Mouse (Mus musculus) G1E (cell line): ENCODE results near the gene Map4k5. TPM values are rescaled to one million over a fixed set of nuclear protein-coding genes. Genes with fewer than 3 reads are reported as not detected.
A peak's percentile ranks its signal among the peaks of the same experiment; 100 is the strongest.

ENCODE experiments used
- ATAC-seq: 2 replicates; pipeline ENCODE4 v1.8.0; 2016; ENCODE audit warnings: mild to moderate bottlenecking; ENCODE audit not compliant: insufficient number of reproducible peaks, poor library complexity, low FRiP score, severe bottlenecking; ENCODE audit errors: extremely low read depth
- DNase-seq: peaks from one replicate; pipeline ENCODE4 v3.0.0; 2012; ENCODE audit warnings: low spot score
- H3K27me3 ChIP-seq: 2 replicates; pipeline ENCODE4 v1.6.1; 2012; ENCODE audit warnings: mild to moderate bottlenecking, low read length, inconsistent platforms; ENCODE audit not compliant: insufficient read depth
- H3K36me3 ChIP-seq: replicated peaks from 2 replicates; pipeline ENCODE3; 2012; ENCODE audit warnings: mild to moderate bottlenecking, inconsistent platforms
- H3K4me1 ChIP-seq: 2 replicates; pipeline ENCODE4 v1.6.1; 2012; ENCODE audit warnings: low read depth, low read length, inconsistent platforms, mixed read lengths; ENCODE audit not compliant: insufficient read depth
- H3K4me3 ChIP-seq: 2 replicates; pipeline ENCODE4 v1.5.1; 2012; ENCODE audit warnings: low read depth, mild to moderate bottlenecking, inconsistent platforms, low read length, moderate library complexity, mixed read lengths
- H3K9me3 ChIP-seq: replicated peaks from 2 replicates; pipeline ENCODE4 v1.6.1; 2012; ENCODE audit warnings: inconsistent platforms
- CTCF ChIP-seq: IDR thresholded peaks from 2 replicates; pipeline ENCODE4 v1.5.1; 2012; ENCODE audit warnings: low read depth, low read length, inconsistent platforms, mixed read lengths
- GATA1 ChIP-seq: IDR thresholded peaks from 2 replicates; pipeline ENCODE4 v1.6.1; 2012; ENCODE audit warnings: borderline replicate concordance, low read length, inconsistent platforms, mixed read lengths
- GATA2 ChIP-seq: IDR thresholded peaks from 2 replicates; pipeline ENCODE4 v1.6.1; 2012; ENCODE audit warnings: low read depth, low read length, inconsistent platforms, borderline replicate concordance
- POLR2AphosphoS5 ChIP-seq: IDR thresholded peaks from 2 replicates; pipeline ENCODE4 v1.6.1; 2012; ENCODE audit warnings: low read depth, low read length, inconsistent platforms; ENCODE audit not compliant: insufficient replicate concordance
- TAL1 ChIP-seq: conservative IDR thresholded peaks from 2 replicates; pipeline ENCODE4 v1.6.1; 2012; ENCODE audit warnings: low read depth, low read length, inconsistent platforms, mixed read lengths
- polyA plus RNA-seq: library from polyadenylated mRNA; stranded (reverse); fragments of >175 nt; gene quantifications from 2 replicates; pipeline ENCODE4 v1.2.3, GENCODE M21; 2012
- total RNA-seq, 2 experiments: library from RNA; stranded (forward) in 1 of 2; stranded (reverse) in 1 of 2; fragments of 200-1000 nt in 1 of 2; fragments of >200 nt in 1 of 2; fragmentation: Nextera tagmentation in 1 of 2; gene quantifications; 2 replicates each; pipeline ENCODE4 v1.2.3; 2014 to 2017

Gene Map4k5
- total and polyA plus RNA-seq, 3 experiments, result 5.5 to 36.4 (median 33.9) TPM

DNA sequence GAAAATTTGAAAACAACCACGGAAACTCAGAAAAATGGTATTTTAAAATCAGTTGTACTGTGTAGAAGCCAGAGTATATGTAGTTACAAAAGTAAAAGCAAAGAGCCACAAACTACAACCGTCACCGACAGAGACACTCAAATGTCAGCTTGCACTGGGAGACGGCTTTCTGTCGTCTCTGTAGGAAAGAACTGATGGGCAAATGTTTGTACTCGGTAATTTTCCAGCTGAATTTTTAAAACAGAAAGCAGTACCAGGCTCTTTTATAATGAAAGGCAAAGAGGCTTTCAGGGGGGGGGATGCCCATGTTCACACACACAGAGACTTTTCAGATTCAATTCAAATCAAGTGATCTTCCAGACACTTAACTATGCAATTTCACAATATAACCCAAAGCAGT, 13.3 kb downstream of the Map4k5 start:
- Histone ChIP-seq H3K4me1 (peaks cover 26% of the 10 kb centered on the region), H3K9me3 (no peaks in the 10 kb centered on the region), H3K4me3 (no peak overlapping the region), H3K36me3 (peaks cover 5% of the 10 kb centered on the region), H3K27me3 (no peaks in the 10 kb centered on the region)
- ATAC-seq, result no peak
- TF ChIP-seq CTCF, result no peak
- no peak for TF ChIP-seq GATA2
- TF ChIP-seq POLR2AphosphoS5, result no peak
- DNase-seq, result no peak

DNA sequence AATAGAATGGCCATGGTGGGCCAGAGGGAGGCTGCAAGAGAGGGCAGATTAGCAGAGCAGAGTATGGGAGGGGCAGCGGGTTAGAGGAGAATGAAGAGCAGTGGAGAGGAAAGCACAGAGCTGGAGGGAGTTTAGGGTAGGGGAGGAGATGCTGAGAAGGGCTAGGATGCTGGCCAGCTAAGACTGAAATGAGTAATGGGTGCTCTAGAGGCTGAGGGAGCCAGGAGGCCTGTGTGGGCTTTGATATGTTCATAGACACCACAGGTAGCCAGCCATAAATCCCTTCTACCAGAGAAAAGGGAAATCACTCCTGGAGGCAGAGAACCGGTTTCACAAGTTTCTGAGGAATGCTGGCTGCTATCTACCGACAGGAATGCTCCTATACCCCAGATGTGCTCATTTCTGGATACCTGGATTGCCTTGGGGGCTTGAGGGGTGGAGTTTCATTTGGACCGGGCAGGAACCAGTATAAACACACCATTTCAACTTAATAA, 13.8 kb downstream of the Map4k5 start:
- no peaks in the 10 kb centered on the region for H3K9me3 ChIP-seq
- H3K36me3 ChIP-seq, result peaks cover 5% of the 10 kb centered on the region
- no peaks in the 10 kb centered on the region for H3K27me3 ChIP-seq
- DNase-seq, result no peak
- ATAC-seq, result no peak
- TF ChIP-seq CTCF, result no peak
- peaks cover 26% of the 10 kb centered on the region for H3K4me1 ChIP-seq
- no peak overlapping the region for H3K4me3 ChIP-seq

DNA sequence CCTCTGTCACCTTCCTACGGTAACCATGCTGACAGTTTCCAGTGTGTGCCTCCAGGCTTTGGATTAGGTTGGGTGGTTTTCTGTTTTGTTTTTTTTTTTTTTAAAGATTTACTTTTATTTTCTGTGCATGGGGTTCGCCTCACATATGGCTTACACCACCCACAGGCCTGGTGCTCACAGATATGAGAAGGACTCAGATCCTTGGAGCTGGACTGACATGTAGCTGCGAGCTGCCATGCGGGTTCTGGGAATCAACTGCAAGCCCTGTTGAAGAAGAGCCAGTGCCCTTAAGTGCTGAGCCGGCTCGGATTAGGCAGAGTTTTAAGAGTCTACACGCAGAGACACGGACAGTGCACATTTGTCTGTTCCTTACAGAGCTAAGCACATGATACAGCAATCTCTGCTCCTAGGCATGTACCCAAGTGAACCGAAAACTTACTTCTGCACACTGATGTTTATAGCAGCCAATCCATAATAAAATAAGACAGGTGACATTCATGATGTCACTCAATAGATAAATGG, 15.1 kb downstream of the Map4k5 start:
- no peak for TF ChIP-seq CTCF
- Histone ChIP-seq H3K4me1 (peaks cover 26% of the 10 kb centered on the region), H3K9me3 (peaks cover 4% of the 10 kb centered on the region), H3K36me3 (peaks cover 5% of the 10 kb centered on the region), H3K4me3 (no peak overlapping the region), H3K27me3 (no peaks in the 10 kb centered on the region)
- ATAC-seq (no peak), DNase-seq (no peak)

DNA sequence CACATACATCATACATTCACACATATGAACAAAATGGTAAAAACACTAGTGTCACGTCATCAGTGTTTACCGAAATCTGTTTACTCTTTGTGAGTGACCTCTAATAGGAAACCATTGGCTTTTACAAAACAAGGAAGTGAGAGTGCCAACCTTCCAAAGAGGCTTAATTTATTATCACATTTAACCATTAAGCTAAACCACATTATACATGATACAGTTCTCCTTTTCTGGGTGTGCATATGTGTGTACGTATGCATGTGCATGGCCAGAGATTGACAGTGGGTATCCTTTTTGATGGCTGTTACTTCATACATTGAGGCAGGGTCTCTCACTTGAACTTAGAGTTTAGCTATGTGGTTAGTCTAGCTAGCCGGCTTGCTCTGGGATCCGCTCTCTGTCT, 21.4 kb downstream of the Map4k5 start:
- H3K36me3 ChIP-seq, result peaks cover 18% of the 10 kb centered on the region
- TF ChIP-seq POLR2AphosphoS5 (no peak), GATA2 (no peak), CTCF (no peak), TAL1 (no peak), GATA1 (no peak)

DNA sequence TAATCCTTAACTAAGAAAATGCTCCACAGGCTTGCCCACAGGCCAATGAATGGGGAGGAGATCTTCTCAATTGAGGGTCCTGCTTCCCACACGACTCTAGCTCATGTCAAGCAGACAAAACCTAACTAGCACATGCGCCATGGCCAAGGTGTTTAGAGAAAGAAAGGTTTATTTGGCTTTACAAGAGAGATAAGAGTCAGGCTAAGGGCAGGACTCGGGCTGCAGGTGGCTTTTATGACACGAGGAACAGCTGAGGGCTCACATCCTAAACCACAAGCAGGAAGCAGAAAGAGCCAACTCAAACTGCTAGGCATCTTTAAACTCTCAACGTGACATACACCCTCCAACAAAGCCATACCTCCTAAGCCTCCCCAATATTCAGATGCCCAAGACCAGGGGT, 25.7 kb downstream of the Map4k5 start:
- TF ChIP-seq GATA1, result no peak
- 0 out of 2 replicates have a peak, but pooled peaks have one; percentile 31 for TF ChIP-seq TAL1
- peaks cover 43% of the 10 kb centered on the region for H3K4me1 ChIP-seq
- ATAC-seq (peak; percentile 43), DNase-seq (peak; percentile 20)
- H3K36me3 ChIP-seq, result peaks cover 34% of the 10 kb centered on the region
- H3K4me3 ChIP-seq, result no peak overlapping the region
- H3K27me3 ChIP-seq, result no peaks in the 10 kb centered on the region; the same call in 1 of the 2 replicates
- H3K9me3 ChIP-seq, result no peaks in the 10 kb centered on the region

More for the DNA sequence above, 21.4 kb downstream of the Map4k5 start:
- peaks cover 4% of the 10 kb centered on the region for H3K9me3 ChIP-seq
- H3K4me3 ChIP-seq, result no peak overlapping the region
- ATAC-seq (no peak), DNase-seq (no peak)
- H3K27me3 ChIP-seq, result no peaks in the 10 kb centered on the region
- H3K4me1 ChIP-seq, result peaks cover 18% of the 10 kb centered on the region

DNA sequence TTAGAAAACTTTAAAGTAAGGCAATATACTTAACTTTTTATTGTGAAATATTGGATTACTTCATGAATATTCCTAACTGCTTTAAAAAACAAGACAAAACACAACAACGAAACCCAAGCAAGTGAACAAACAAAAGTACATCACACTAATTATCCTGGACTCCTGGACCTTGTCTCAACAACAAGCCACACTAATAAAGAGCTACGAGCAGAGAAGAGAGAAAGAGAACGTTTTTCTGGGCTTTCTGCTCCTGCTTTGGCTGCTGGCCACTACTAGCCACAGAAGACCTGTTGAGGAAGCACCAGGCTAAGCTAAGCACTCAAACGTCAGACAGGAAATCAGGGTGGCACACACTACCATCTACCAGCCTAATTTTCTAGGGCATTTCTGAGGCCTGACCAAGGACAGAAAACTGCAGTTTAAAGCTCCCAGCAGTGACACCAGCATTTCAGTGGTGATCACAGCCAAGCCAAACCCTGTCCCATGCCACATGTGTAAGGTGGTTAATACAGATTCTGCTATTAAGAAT, 28.8 kb downstream of the Map4k5 start:
- Histone ChIP-seq H3K4me1 (peaks cover 45% of the 10 kb centered on the region), H3K9me3 (no peaks in the 10 kb centered on the region), H3K36me3 (peaks cover 20% of the 10 kb centered on the region), H3K4me3 (no peak overlapping the region), H3K27me3 (no peaks in the 10 kb centered on the region; the same call in 1 of the 2 replicates)
- TF ChIP-seq TAL1 (no peak), GATA1 (no peak), POLR2AphosphoS5 (no peak), GATA2 (no peak), CTCF (no peak)
- DNase-seq (no peak), ATAC-seq (no peak)

DNA sequence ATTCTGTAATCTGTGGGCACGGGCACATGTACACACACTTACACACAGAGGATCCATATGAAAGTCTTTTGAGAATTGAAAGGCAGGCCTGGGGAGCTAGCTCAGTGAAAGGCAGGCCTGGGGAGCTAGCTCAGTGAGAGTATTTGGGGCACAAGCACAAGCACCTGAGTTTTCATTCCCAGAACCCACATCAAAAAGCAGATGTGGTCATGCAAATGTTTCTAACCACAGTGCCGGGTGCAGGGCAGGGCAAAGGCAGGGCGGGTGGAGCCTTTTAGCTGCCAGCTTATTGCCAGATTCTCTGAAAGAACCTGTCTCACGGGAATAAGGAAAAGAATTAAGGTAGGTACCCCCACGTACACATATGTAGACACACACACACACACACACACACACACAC, 29.5 kb downstream of the Map4k5 start:
- DNase-seq (no peak), ATAC-seq (no peak)
- Histone ChIP-seq H3K4me3 (no peak overlapping the region), H3K36me3 (peaks cover 20% of the 10 kb centered on the region), H3K27me3 (no peaks in the 10 kb centered on the region; the same call in 1 of the 2 replicates), H3K9me3 (no peaks in the 10 kb centered on the region), H3K4me1 (peaks cover 50% of the 10 kb centered on the region)
- TF ChIP-seq POLR2AphosphoS5 (no peak), GATA2 (no peak), TAL1 (no peak), GATA1 (no peak), CTCF (no peak)
